Mouse (Mus musculus): Measurements from ENCODE around the gene Slc25a16.

DNA sequence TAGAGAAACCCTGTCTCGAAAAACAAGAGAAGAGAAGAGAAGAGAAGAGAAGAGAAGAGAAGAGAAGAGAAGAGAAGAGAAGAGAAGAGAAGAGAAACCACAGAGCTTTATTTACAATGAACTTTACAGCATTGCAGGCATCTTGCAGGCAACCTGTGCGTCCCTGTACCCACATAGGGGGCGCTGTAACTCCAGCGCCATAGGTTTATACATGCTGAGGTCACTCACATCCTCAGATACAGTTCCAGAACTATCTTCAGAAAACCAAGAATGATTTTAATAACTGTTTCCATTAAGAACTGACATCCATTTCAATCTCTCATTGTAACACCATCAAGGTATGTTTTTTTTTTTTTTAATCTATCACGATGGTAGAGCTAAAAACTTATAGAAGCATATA, 39.2 kb upstream of the Slc25a16 start:
- TF ChIP-seq CTCF (IDR thresholded peaks at IDR 0.05; ENCODE audit: control insufficient read depth, insufficient read depth, insufficient read length) (peak; percentile 1), USF1 (IDR thresholded peaks at IDR 0.05; ENCODE audit: low read depth) (no peak), MAX (IDR thresholded peaks at IDR 0.05) (no peak), MYOD1 (IDR thresholded peaks at IDR 0.05; ENCODE audit: control insufficient read depth, insufficient read length, low read depth) (no peak), CEBPB (IDR thresholded peaks at IDR 0.05; ENCODE audit: low read depth) (no peak)

Data from C2C12 (cell line).